Mouse (Mus musculus): Measurements from ENCODE around the gene Hcfc1r1. TPM values are rescaled to one million over a fixed set of nuclear protein-coding genes. Genes with fewer than 3 reads are reported as not detected.

Hcfc1r1 gene
- total and polyA plus RNA-seq, 3 experiments = 6.0 to 26.5 (median 8.9) TPM

GRCm38 (mm10) chr17:23675127-23675526 lies 1.7 kb downstream of the Hcfc1r1 start:
- H3K79me2 ChIP-seq (replicated peaks; ENCODE audit: control insufficient read depth, extremely low read depth, insufficient read depth, poor library complexity, severe bottlenecking) = no peaks in the 10 kb centered on the region
- peaks cover 33% of the 10 kb centered on the region for H3K27me3 ChIP-seq (replicated peaks)
- H3K36me3 ChIP-seq (replicated peaks in 1 of 2; ENCODE audit: control insufficient read depth in 1 of 2, insufficient read depth in 1 of 2, low read length in 1 of 2) = peaks cover 3 to 9% of the 10 kb centered on the region in 2 experiments
- no peak overlapping the region for H3K27ac ChIP-seq (ENCODE audit: insufficient read depth, low read depth)
- H3K4me1 ChIP-seq (ENCODE audit: control insufficient read depth in 1 of 2, insufficient read depth in 2 of 2) = peaks cover 13 to 53% of the 10 kb centered on the region in 2 experiments
- no peaks in the 10 kb centered on the region for H3K9me3 ChIP-seq (replicated peaks; ENCODE audit: low read length)
- in situ Hi-C loops (cut with MboI; ENCODE audit: low pct_ligation_motif_present, low pct_unique_long_range_greater_than_20kb, low sequenced_read_pairs) (loop anchor here (10.0 kb wide), 1 partner anchor 50 kb away; the partner anchor contains the start of genes 1520401A03Rik and Pkmyt1), dilution Hi-C loops (cut with MboI; ENCODE audit: extremely low pct_ligation_motif_present, extremely low pct_unique_long_range_greater_than_20kb, low sequenced_read_pairs) (no loop called here)
- DNase-seq (ENCODE audit: extremely low read depth) = no peak
- TF ChIP-seq POLR2A (IDR thresholded peaks at IDR 0.05; ENCODE audit: low read depth, low read length) = no peak
- no peak for TF ChIP-seq TBP (conservative IDR thresholded peaks at IDR 0.05; ENCODE audit: low read depth, low read length)
- H3K9ac ChIP-seq (ENCODE audit: insufficient read depth, low read depth) = no peak overlapping the region
- no peak overlapping the region for H3K4me3 ChIP-seq (replicated peaks in 1 of 3; ENCODE audit: low read depth in 2 of 3, low read length in 2 of 3, poor library complexity in 1 of 3)
- no peak overlapping the region for H3K4me2 ChIP-seq (ENCODE audit: insufficient read depth, low read depth, poor library complexity, severe bottlenecking)

DNA sequence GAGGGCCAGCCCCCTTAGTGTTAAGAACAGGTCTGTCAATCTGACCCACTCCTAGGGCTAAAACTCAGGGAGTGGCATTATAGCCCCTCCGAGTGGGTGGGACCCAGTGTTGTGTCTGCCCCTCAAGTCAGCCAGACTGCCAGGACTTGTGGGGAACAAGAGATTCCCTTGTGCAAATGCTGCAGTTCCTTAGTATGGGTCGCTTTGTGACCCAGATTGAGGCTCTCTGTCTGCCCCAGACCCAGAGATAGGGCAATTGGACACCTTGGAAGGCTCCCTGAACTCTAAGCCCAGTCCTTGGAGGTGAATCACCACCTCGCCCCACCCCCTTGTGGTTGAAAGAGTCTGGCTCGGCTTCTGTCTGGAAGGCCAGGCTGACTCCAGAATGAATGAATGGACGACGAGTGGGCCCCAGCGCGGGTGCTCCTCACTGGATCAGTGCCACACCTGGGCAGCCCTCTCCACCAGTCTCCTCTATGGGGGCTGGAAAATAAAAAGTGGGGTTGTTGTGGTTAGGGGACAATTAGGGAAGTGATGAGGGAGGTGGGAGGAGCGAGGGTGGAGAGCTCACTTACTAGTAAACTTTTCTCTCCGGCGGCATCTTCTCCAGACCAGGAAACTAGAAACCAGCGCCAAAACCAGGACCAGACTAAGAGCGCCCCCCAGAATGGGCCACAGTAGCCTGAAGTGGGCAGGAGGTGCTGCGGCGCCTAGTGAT lies 2.3 kb downstream of the Hcfc1r1 start:
- dilution Hi-C loops (cut with MboI; ENCODE audit: extremely low pct_ligation_motif_present, extremely low pct_unique_long_range_greater_than_20kb, low sequenced_read_pairs) (no loop called here), in situ Hi-C loops (cut with MboI; ENCODE audit: low pct_ligation_motif_present, low pct_unique_long_range_greater_than_20kb, low sequenced_read_pairs) (loop anchor here (10.0 kb wide), 1 partner anchor 49 kb away; the partner anchor contains the start of genes 1520401A03Rik and Pkmyt1)

GRCm38 (mm10) chr17:23676473-23677031 lies 3.2 kb downstream of the Hcfc1r1 start:
- Histone ChIP-seq H3K36me3 (replicated peaks in 1 of 2; ENCODE audit: control insufficient read depth in 1 of 2, insufficient read depth in 1 of 2, low read length in 1 of 2) (no peaks in the 10 kb centered on the region), H3K4me2 (ENCODE audit: insufficient read depth, low read depth, poor library complexity, severe bottlenecking) (peak overlapping the region; percentile 69), H3K4me1 (ENCODE audit: control insufficient read depth in 1 of 2, insufficient read depth in 2 of 2) (peaks cover 17 to 49% of the 10 kb centered on the region in 2 experiments), H3K4me3 (replicated peaks in 1 of 3; ENCODE audit: low read depth in 2 of 3, low read length in 2 of 3, poor library complexity in 1 of 3) (peak overlapping the region; percentile 51 to 73 (median 66)), H3K9me3 (replicated peaks; ENCODE audit: low read length) (no peaks in the 10 kb centered on the region), H3K27me3 (replicated peaks) (peaks cover 47% of the 10 kb centered on the region), H3K27ac (ENCODE audit: insufficient read depth, low read depth) (no peak overlapping the region), H3K9ac (ENCODE audit: insufficient read depth, low read depth) (peak overlapping the region; percentile 39), H3K79me2 (replicated peaks; ENCODE audit: control insufficient read depth, extremely low read depth, insufficient read depth, poor library complexity, severe bottlenecking) (no peaks in the 10 kb centered on the region)
- in situ Hi-C loops (cut with MboI; ENCODE audit: low pct_ligation_motif_present, low pct_unique_long_range_greater_than_20kb, low sequenced_read_pairs) (loop anchor here (10.0 kb wide), 1 partner anchor 48 kb away; the partner anchor contains the start of genes 1520401A03Rik and Pkmyt1), dilution Hi-C loops (cut with MboI; ENCODE audit: extremely low pct_ligation_motif_present, extremely low pct_unique_long_range_greater_than_20kb, low sequenced_read_pairs) (no loop called here)
- DNase-seq (ENCODE audit: extremely low read depth) = no peak
- no peak for TF ChIP-seq NRF1 (IDR thresholded peaks at IDR 0.05; ENCODE audit: low read depth, low read length)
- peak; percentile 41; the same call in 1 of the 2 replicates for TF ChIP-seq SIN3A (IDR thresholded peaks at IDR 0.05; ENCODE audit: low read length)
- TF ChIP-seq MAZ (IDR thresholded peaks at IDR 0.05; ENCODE audit: low read depth, low read length) = 0 out of 2 replicates have a peak, but pooled peaks have one; percentile 14
- TF ChIP-seq BHLHE40 (IDR thresholded peaks at IDR 0.05; ENCODE audit: low read depth, low read length) = 0 out of 2 replicates have a peak, but pooled peaks have one; percentile 20
- TF ChIP-seq JUND (conservative IDR thresholded peaks at IDR 0.05; ENCODE audit: low read depth, low read length) = no peak
- TF ChIP-seq MXI1 (IDR thresholded peaks at IDR 0.05; ENCODE audit: low read depth, low read length) = 0 out of 2 replicates have a peak, but pooled peaks have one; percentile 40

More for the DNA sequence above, 2.3 kb downstream of the Hcfc1r1 start:
- Histone ChIP-seq H3K27me3 (replicated peaks) (peaks cover 39% of the 10 kb centered on the region), H3K4me3 (replicated peaks in 1 of 3; ENCODE audit: low read depth in 2 of 3, low read length in 2 of 3, poor library complexity in 1 of 3) (no peak overlapping the region), H3K27ac (ENCODE audit: insufficient read depth, low read depth) (no peak overlapping the region), H3K79me2 (replicated peaks; ENCODE audit: control insufficient read depth, extremely low read depth, insufficient read depth, poor library complexity, severe bottlenecking) (no peaks in the 10 kb centered on the region), H3K36me3 (replicated peaks in 1 of 2; ENCODE audit: control insufficient read depth in 1 of 2, insufficient read depth in 1 of 2, low read length in 1 of 2) (peaks cover 0 to 3% of the 10 kb centered on the region in 2 experiments), H3K9me3 (replicated peaks; ENCODE audit: low read length) (no peaks in the 10 kb centered on the region), H3K4me1 (ENCODE audit: control insufficient read depth in 1 of 2, insufficient read depth in 2 of 2) (peaks cover 13 to 53% of the 10 kb centered on the region in 2 experiments), H3K4me2 (ENCODE audit: insufficient read depth, low read depth, poor library complexity, severe bottlenecking) (peak overlapping the region; percentile 69; the same call in 1 of the 2 replicates), H3K9ac (ENCODE audit: insufficient read depth, low read depth) (no peak overlapping the region)
- no peak for DNase-seq (ENCODE audit: extremely low read depth)
- TF ChIP-seq KAT2A (IDR thresholded peaks at IDR 0.05; ENCODE audit: insufficient replicate concordance, low read length) (no peak), RCOR1 (conservative IDR thresholded peaks at IDR 0.05; ENCODE audit: low read depth, low read length) (no peak), MYC (IDR thresholded peaks at IDR 0.05; ENCODE audit: low read depth, low read length) (no peak), RAD21 (IDR thresholded peaks at IDR 0.05; ENCODE audit: low read depth, low read length) (no peak)

All from CH12.LX (cell line).